Comparison of ENCODE assay signal across 11 mouse cellular contexts in genomic region chr2:59484438-59484837, GRCm38 (mm10). TPM values are rescaled to one million over a fixed set of nuclear protein-coding genes. Genes with fewer than 3 reads are reported as not detected.
DNase-seq lines count a peak whose midpoint lies in the region; ATAC-seq lines count a peak whose summit lies in the region.
"Had no signal": no experiment of that assay in that cellular context is flagged by ENCODE, and none has a peak within 500 bp of the region (broad histone marks: within the 10 kb centered on the region; RNA-seq: fewer than 3 reads in every experiment).

TSS of gene Dapl1 (plus strand) at chr2:59484653.

- H3K9me3 ChIP-seq in lung, embryonic 15.5 days, result no peaks in the 10 kb centered on the region
- H3K9me3 ChIP-seq in embryonic facial prominence, embryonic 14.5 days (ENCODE audit: control insufficient read depth, low read length), result no peaks in the 10 kb centered on the region
- H3K9me3 ChIP-seq in heart, embryonic 11.5 days (replicated peaks; ENCODE audit: control insufficient read depth, low read length), result no peaks in the 10 kb centered on the region

- no peaks in the 10 kb centered on the region for H3K36me3 ChIP-seq in lung, embryonic 15.5 days
- no peaks in the 10 kb centered on the region for H3K36me3 ChIP-seq in embryonic facial prominence, embryonic 14.5 days (ENCODE audit: control insufficient read depth, insufficient read depth, low read length)
- no peaks in the 10 kb centered on the region for H3K36me3 ChIP-seq in heart, embryonic 11.5 days (ENCODE audit: control insufficient read depth, insufficient read depth, low read length)

- peak; percentile 13 for DNase-seq in adrenal gland, postnatal 10 days
- no peak for DNase-seq in adrenal gland, adult (ENCODE audit: inconsistent age in 2 of 2, low spot score in 1 of 2)
- no peak for DNase-seq in lung, postnatal 25 days (ENCODE audit: low spot score)
- peak; percentile 81 for DNase-seq in embryonic facial prominence, embryonic 14.5 days (ENCODE audit: low spot score)
- peak; percentile 15 for DNase-seq in retina, adult 2 months (ENCODE audit: low read depth, low spot score)
- DNase-seq in right cerebral cortex, adult 18-20 months, result no peak
- DNase-seq: thymus, postnatal 36 days had no signal

- H3K4me2 ChIP-seq in lung, embryonic 15.5 days, result no peak within 1 kb of the TSS
- peak within 1 kb of the TSS; percentile 18; the same call in 1 of the 2 replicates for H3K4me2 ChIP-seq in embryonic facial prominence, embryonic 14.5 days (ENCODE audit: low read depth, low read length)
- H3K4me2 ChIP-seq in heart, embryonic 11.5 days, result no peak within 1 kb of the TSS

- 56% methylated on average over 9 of the region's 9 CpGs for WGBS in lung, embryonic 15.5 days
- WGBS in embryonic facial prominence, embryonic 14.5 days, result 59% methylated on average over 9 of the region's 9 CpGs
- WGBS in heart, embryonic 11.5 days (ENCODE audit: insufficient replicate concordance), result 66% methylated on average over 9 of the region's 9 CpGs

- H3K27ac ChIP-seq in lung, embryonic 15.5 days, result peak within 1 kb of the TSS; percentile 74
- peak within 1 kb of the TSS; percentile 65; the same call in 1 of the 2 replicates for H3K27ac ChIP-seq in embryonic facial prominence, embryonic 14.5 days (replicated peaks; ENCODE audit: low read depth, low read length)
- no peak within 1 kb of the TSS for H3K27ac ChIP-seq in heart, embryonic 11.5 days (ENCODE audit: low read depth, low read length)

- H3K4me1 ChIP-seq in lung, embryonic 15.5 days, result peaks cover 22% of the 10 kb centered on the region
- H3K4me1 ChIP-seq in embryonic facial prominence, embryonic 14.5 days (ENCODE audit: control insufficient read depth, insufficient read depth, low read length), result no peaks in the 10 kb centered on the region
- no peaks in the 10 kb centered on the region for H3K4me1 ChIP-seq in heart, embryonic 11.5 days (ENCODE audit: control insufficient read depth, insufficient read depth, low read length)
- H3K4me1 ChIP-seq: megakaryocyte, embryonic 14.5 days had no signal

- H3K9ac ChIP-seq in lung, embryonic 15.5 days, result no peak within 1 kb of the TSS
- no peak within 1 kb of the TSS for H3K9ac ChIP-seq in embryonic facial prominence, embryonic 14.5 days (ENCODE audit: low read depth, low read length)
- no peak within 1 kb of the TSS for H3K9ac ChIP-seq in heart, embryonic 11.5 days (ENCODE audit: low read depth, low read length)

- ATAC-seq in lung, embryonic 15.5 days (ENCODE audit: borderline replicate concordance, extremely low read depth, low FRiP score, low TSS enrichment), result no peak
- peak; percentile 59; the same call in 1 of the 2 replicates for ATAC-seq in embryonic facial prominence, embryonic 14.5 days (ENCODE audit: low read depth)
- no peak for ATAC-seq in heart, embryonic 11.5 days (replicated peaks; ENCODE audit: insufficient number of reproducible peaks, low FRiP score, low TSS enrichment)

- no peak within 1 kb of the TSS for H3K4me3 ChIP-seq in lung, embryonic 15.5 days
- H3K4me3 ChIP-seq in embryonic facial prominence, embryonic 14.5 days (ENCODE audit: low read depth, low read length), result no peak within 1 kb of the TSS
- no peak within 1 kb of the TSS for H3K4me3 ChIP-seq in heart, embryonic 11.5 days (ENCODE audit: low read depth, low read length)
- H3K4me3 ChIP-seq: megakaryocyte, embryonic 14.5 days had no signal

- H3K27me3 ChIP-seq in lung, embryonic 15.5 days, result no peaks in the 10 kb centered on the region
- no peaks in the 10 kb centered on the region for H3K27me3 ChIP-seq in embryonic facial prominence, embryonic 14.5 days (replicated peaks; ENCODE audit: control insufficient read depth, insufficient read depth, low read length)
- no peaks in the 10 kb centered on the region for H3K27me3 ChIP-seq in heart, embryonic 11.5 days (ENCODE audit: control insufficient read depth, insufficient read depth, low read length)
- H3K27me3 ChIP-seq: megakaryocyte, embryonic 14.5 days had no signal

RNA-seq across cellular contexts. Expression of gene Dapl1, which starts in this region (rescaled TPM):
- total RNA-seq in adrenal gland, postnatal 10 days (2021), result 1 to 10 TPM; 1.7 to 3.6 TPM
- 4.3 and 4.6 TPM in 2 replicates for polyA plus RNA-seq in lung, embryonic 15.5 days (2015; fragmentation: Nextera tagmentation; extraction: Ambion mirVana)
- 16.6 and 17.0 TPM in 2 replicates for polyA plus RNA-seq in embryonic facial prominence, embryonic 14.5 days (2014; fragmentation: Nextera tagmentation; extraction: Ambion mirVana)
- polyA plus RNA-seq in heart, embryonic 11.5 days (2014; fragmentation: Nextera tagmentation; extraction: Ambion mirVana), result 0.70 TPM in 1 of 2 replicates, not detected in the other
- polyA plus RNA-seq: intestine, embryonic 14.5 days had no signal

Comparison
In these comparisons a context has a peak if more than half of its experiments do, and no peak if none do; other contexts are left out.
1. DNase-seq: peak in adrenal gland, postnatal 10 days (single experiment), embryonic facial prominence, embryonic 14.5 days (single experiment) and retina, adult 2 months (single experiment); none in adrenal gland, adult (0 of 2), lung, postnatal 25 days (single experiment) and right cerebral cortex, adult 18-20 months (single experiment).